Mouse (Mus musculus) colon, adult 2 months (tissue): ENCODE measurements around the gene Slc38a8. TPM values are rescaled to one million over a fixed set of nuclear protein-coding genes. Genes with fewer than 3 reads are reported as not detected.

Source experiments
- polyA plus RNA-seq: library from polyadenylated mRNA; depleted of rRNA; stranded (reverse); fragments of >200 nt; gene quantifications from 2 replicates; pipeline ENCODE4 v1.2.3, GENCODE M21; 2012; rRNA removed

The Slc38a8 gene
- polyA plus RNA-seq, result 0.17 and 0.19 TPM in 2 replicates

DNA sequence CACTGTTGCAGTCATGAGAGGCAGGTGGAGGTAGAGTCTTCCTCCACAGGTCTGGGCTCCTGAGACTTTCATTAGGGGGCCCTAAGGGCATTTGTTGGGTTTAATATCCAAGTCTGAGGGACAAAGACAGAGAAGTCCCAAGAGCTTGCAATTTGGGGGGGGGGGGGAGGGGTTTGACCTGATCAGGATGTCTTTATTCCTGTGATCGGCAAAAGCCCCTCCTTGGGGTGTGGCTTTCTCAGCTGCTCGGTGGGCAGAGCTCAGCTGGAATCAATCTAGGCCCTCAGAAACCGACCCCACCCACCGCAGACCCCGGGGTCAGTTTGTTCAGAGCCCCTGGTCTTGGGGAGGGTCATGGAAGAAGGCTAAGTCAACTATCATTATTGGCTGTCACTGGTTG, at the start of gene Slc38a8:
Gene Slc38a8 (minus strand): TSS at position 101 of the 400 bp plus-strand sequence.

DNA sequence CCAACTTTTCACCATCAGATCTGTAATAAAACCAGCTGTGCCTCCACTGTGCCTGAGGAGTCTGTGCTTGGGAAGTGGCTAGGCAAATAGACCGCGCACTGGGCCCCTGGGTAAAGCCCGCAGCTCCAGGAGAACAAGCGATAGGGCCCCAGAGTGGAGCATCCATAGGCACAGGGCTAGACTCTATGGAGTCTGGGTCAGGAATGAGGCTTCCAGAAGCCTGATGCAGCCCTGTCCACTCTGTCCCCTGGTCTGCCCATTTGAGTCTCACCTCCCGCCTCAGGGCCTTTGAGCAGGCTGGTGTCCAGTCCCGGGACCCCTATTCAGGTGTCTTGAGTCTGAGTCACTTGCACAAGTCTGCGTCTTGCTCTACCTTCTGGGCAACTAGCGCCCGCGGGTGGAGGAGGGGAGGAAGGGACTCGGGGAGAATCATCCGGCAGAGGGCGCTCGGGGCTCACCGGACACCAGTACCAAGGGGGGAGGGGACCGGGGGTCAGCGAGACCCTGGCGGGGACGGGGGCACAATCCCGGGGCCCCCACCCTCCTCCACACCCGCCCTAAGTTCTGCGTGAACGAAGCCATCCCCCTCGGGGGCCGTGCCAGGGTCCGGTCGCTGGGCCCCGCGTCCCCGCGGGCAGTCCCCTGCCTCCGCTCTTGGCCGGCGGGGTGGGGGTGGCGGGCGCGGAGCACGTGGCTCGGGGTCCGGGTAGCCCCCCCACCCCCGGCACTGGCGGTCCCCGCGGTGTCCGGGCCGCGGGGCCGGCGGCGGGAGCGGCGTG, 55.1 kb downstream of the Slc38a8 start, which contains the start of gene Necab2:
Gene Necab2 (plus strand): TSS at position 509 of the 779 bp plus-strand sequence.

DNA sequence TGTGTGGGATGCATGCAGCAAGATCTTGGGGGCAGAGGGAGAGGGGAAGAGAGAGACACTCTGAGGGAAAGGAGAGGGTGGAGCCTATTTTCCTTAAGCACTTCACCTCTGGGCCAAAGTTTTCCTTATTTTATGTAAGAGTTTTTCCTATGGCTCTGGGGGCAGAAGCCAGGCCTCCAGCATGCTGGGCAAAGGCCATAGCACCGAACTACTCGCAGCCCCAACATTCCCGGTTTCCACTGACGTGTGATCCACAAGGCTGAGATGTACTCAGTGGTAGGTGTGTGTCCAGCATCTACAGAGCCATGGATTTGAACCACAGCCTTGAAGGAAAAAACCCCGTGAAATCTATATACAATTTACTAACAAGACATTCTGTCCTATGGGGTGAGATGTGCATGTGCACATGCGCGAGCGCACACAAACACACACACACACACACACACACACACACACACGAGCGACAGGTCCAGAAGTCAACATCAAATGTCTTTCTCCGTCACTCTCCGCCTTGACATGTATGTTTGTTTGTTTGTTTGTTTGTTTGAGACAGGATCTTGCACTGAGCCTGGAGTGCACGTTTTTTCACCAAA, 67.8 kb downstream of the Slc38a8 start, which contains the start of gene Osgin1:
Gene Osgin1 (plus strand): TSS at position 543 of the 593 bp plus-strand sequence.

Other genes starting within 250 kb of the Slc38a8 start
- gene Hsbp1, start 157.2 kb downstream of the Slc38a8 start, polyA plus RNA-seq, result 68.5 and 90.2 TPM in 2 replicates
- 54.0 and 55.0 TPM in 2 replicates for gene Mlycd, start 106.8 kb downstream of the Slc38a8 start, polyA plus RNA-seq
- gene Osgin1, start 67.6 kb downstream of the Slc38a8 start, polyA plus RNA-seq, result 37.3 and 67.4 TPM in 2 replicates
- 0.74 and 1.2 TPM in 2 replicates for gene Necab2, start 55.0 kb downstream of the Slc38a8 start, polyA plus RNA-seq
- 68.3 and 75.2 TPM in 2 replicates for gene Mbtps1, start 57.0 kb upstream of the Slc38a8 start, polyA plus RNA-seq
- 24.6 and 27.3 TPM in 2 replicates for gene Hsdl1, start 73.5 kb upstream of the Slc38a8 start, polyA plus RNA-seq
- gene Dnaaf1, start 73.5 kb upstream of the Slc38a8 start, polyA plus RNA-seq, result 0.55 and 1.1 TPM in 2 replicates
- gene Taf1c, start 103.5 kb upstream of the Slc38a8 start, polyA plus RNA-seq, result 38.8 and 42.2 TPM in 2 replicates
- 0.16 TPM in 1 of 2 replicates, not detected in the other for gene Adad2, start 111.0 kb upstream of the Slc38a8 start, polyA plus RNA-seq
- 1.5 and 1.8 TPM in 2 replicates for gene Kcng4, start 134.0 kb upstream of the Slc38a8 start, polyA plus RNA-seq
- gene Wfdc1, start 164.7 kb upstream of the Slc38a8 start, polyA plus RNA-seq, result 158 and 167 TPM in 2 replicates
- gene Atp2c2, start 198.3 kb upstream of the Slc38a8 start, polyA plus RNA-seq, result 66.6 and 75.5 TPM in 2 replicates